Mouse (Mus musculus): ENCODE measurements around the gene Trp53i13.

DNA sequence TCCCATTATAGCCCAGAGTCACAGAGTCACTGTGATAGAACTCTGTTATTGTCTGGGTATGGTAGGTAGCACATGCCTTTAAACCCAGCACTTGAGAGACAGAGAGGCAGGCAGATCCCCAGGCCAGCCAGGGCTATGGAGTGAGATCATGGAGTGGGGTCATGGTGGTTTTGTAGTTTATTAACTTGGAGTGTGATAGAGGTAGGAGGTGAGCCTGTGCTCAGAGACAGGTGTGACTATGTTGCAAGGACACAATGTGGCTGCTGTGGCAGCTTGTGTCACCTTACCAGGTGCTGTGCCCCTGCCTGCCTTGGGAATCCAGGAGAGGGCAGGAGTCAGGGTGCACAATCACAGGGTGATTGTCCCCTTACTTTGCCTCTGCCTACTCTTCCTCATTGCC, 20.3 kb downstream of the Trp53i13 start:
- no peak for TF ChIP-seq CHD2 (IDR thresholded peaks at IDR 0.05; ENCODE audit: low read depth, low read length)
- no peak for TF ChIP-seq ZNF384 (IDR thresholded peaks at IDR 0.05; ENCODE audit: low read depth, low read length)
